Mouse (Mus musculus) liver (tissue): ENCODE results near the gene Med8.
A peak's percentile ranks its signal among the peaks of the same experiment; 100 is the strongest.

Source experiments
- DNase-seq: peaks from one replicate; pipeline ENCODE4 v3.0.0-alpha.2; 2020; ENCODE audit warnings: mixed read lengths

Gene Med8

GRCm38 (mm10) chr4:118409142-118409900 lies at the start of gene Med8, which contains the start of gene Szt2:
Med8 (plus strand) TSS chr4:118409337.
Szt2 (minus strand) TSS chr4:118409273.
- peak; percentile 91 for DNase-seq

- peak; percentile 74 for DNase-seq
Observed at GRCm38 (mm10) chr4:118359896-118360720, 49.0 kb upstream of the Med8 start.

- no peak for DNase-seq
Observed at GRCm38 (mm10) chr4:118361451-118361850, 47.7 kb upstream of the Med8 start.

- no peak for DNase-seq
Observed at GRCm38 (mm10) chr4:118362879-118363278, 46.3 kb upstream of the Med8 start.

- DNase-seq: no peak
Observed at GRCm38 (mm10) chr4:118363985-118364384, 45.2 kb upstream of the Med8 start.

GRCm38 (mm10) chr4:118364641-118365040 lies 44.5 kb upstream of the Med8 start:
- no peak for DNase-seq

- no peak for DNase-seq
Observed at GRCm38 (mm10) chr4:118365991-118366390, 43.1 kb upstream of the Med8 start.

GRCm38 (mm10) chr4:118367551-118367950 lies 41.6 kb upstream of the Med8 start:
- DNase-seq: no peak

GRCm38 (mm10) chr4:118368616-118369015 lies 40.5 kb upstream of the Med8 start:
- DNase-seq: no peak

- DNase-seq: no peak
Observed at GRCm38 (mm10) chr4:118371822-118372221, 37.3 kb upstream of the Med8 start.

- DNase-seq: no peak
Observed at GRCm38 (mm10) chr4:118375999-118376398, 33.1 kb upstream of the Med8 start.

- DNase-seq: no peak
Observed at GRCm38 (mm10) chr4:118383271-118383670, 25.9 kb upstream of the Med8 start.

- DNase-seq: no peak
Observed at GRCm38 (mm10) chr4:118387316-118387715, 21.8 kb upstream of the Med8 start.

GRCm38 (mm10) chr4:118390146-118390545 lies 19.0 kb upstream of the Med8 start:
- no peak for DNase-seq

GRCm38 (mm10) chr4:118394505-118394904 lies 14.6 kb upstream of the Med8 start:
- DNase-seq: no peak

- no peak for DNase-seq
Observed at GRCm38 (mm10) chr4:118395289-118395688, 13.8 kb upstream of the Med8 start.

- no peak for DNase-seq
Observed at GRCm38 (mm10) chr4:118396433-118396832, 12.7 kb upstream of the Med8 start.

- DNase-seq: no peak
Observed at GRCm38 (mm10) chr4:118398400-118398799, 10.7 kb upstream of the Med8 start.

GRCm38 (mm10) chr4:118401421-118401820 lies 7.7 kb upstream of the Med8 start:
- no peak for DNase-seq

GRCm38 (mm10) chr4:118401918-118402317 lies 7.2 kb upstream of the Med8 start:
- DNase-seq: peak; percentile 27

- no peak for DNase-seq
Observed at GRCm38 (mm10) chr4:118402701-118403100, 6.4 kb upstream of the Med8 start.

- no peak for DNase-seq
Observed at GRCm38 (mm10) chr4:118410871-118411270, 1.7 kb downstream of the Med8 start.

GRCm38 (mm10) chr4:118413553-118413952 lies 4.4 kb downstream of the Med8 start:
- DNase-seq: no peak

- DNase-seq: no peak
Observed at GRCm38 (mm10) chr4:118415779-118416178, 6.6 kb downstream of the Med8 start.
